Mouse (Mus musculus) midbrain, embryonic 11.5 days (tissue): Measurements from ENCODE around the gene Maz. TPM values are rescaled to one million over a fixed set of nuclear protein-coding genes. Genes with fewer than 3 reads are reported as not detected.

Source experiments
- ATAC-seq: fragments of 200-750 bp; cut with Nextera tagmentation; 2 replicates; pipeline ENCODE4 v1.8.0; 2017; ENCODE audit warnings: moderate TSS enrichment, moderate library complexity; ENCODE audit not compliant: low FRiP score
- DNase-seq: peaks from one replicate; pipeline ENCODE4 v3.0.0; 2015; ENCODE audit warnings: low spot score; ENCODE audit errors: missing footprints
- H3K27ac ChIP-seq: fragments of 300-500 bp; sonication (generic); 2 replicates; pipeline ENCODE4 v1.5.1; 2014; ENCODE audit warnings: low read depth, low read length
- H3K27me3 ChIP-seq: fragments of 300-500 bp; sonication (generic); 2 replicates; pipeline ENCODE4 v1.6.1; 2014; ENCODE audit warnings: mild to moderate bottlenecking, low read length, moderate library complexity, mixed read lengths; ENCODE audit not compliant: control insufficient read depth, insufficient read depth
- H3K36me3 ChIP-seq: fragments of 300-500 bp; sonication (generic); 2 replicates; pipeline ENCODE4 v1.6.1; 2014; ENCODE audit warnings: mild to moderate bottlenecking, low read length, moderate library complexity, mixed read lengths; ENCODE audit not compliant: control insufficient read depth, insufficient read depth
- H3K4me1 ChIP-seq: fragments of 300-500 bp; sonication (generic); 2 replicates; pipeline ENCODE4 v1.6.1; 2014; ENCODE audit warnings: low read length; ENCODE audit not compliant: control insufficient read depth, insufficient read depth
- H3K4me2 ChIP-seq: fragments of 300-500 bp; sonication (generic); 2 replicates; pipeline ENCODE4 v1.6.1; 2014; ENCODE audit warnings: mild to moderate bottlenecking, moderate library complexity
- H3K4me3 ChIP-seq: fragments of 300-500 bp; sonication (generic); 2 replicates; pipeline ENCODE4 v1.5.1; 2014; ENCODE audit warnings: low read depth, low read length
- H3K9ac ChIP-seq: fragments of 300-500 bp; sonication (generic); 2 replicates; pipeline ENCODE4 v1.6.1; 2014; ENCODE audit warnings: low read length
- H3K9me3 ChIP-seq: fragments of 300-500 bp; sonication (generic); 2 replicates; pipeline ENCODE4 v1.6.1; 2016; ENCODE audit warnings: low read length; ENCODE audit not compliant: control insufficient read depth
- WGBS: fragments of 180-500 bp; shearing (Covaris S2); extraction: QIAGEN DNeasy Blood & Tissue Kit; methylation state at CpG from one replicate; pipeline ENCODE4 v1.1.7; 2014; 5-methylcytosine and 5-hydroxymethylcytosine counted together
- polyA plus RNA-seq: library from polyadenylated mRNA; unstranded; fragments of >200 nt; fragmentation: Nextera tagmentation; extraction: Ambion mirVana; gene quantifications from 2 replicates; pipeline ENCODE4 v1.2.1, GENCODE M21; 2014

The Maz gene
- polyA plus RNA-seq, 1 experiment from 2014 or later = 80.7 TPM

DNA sequence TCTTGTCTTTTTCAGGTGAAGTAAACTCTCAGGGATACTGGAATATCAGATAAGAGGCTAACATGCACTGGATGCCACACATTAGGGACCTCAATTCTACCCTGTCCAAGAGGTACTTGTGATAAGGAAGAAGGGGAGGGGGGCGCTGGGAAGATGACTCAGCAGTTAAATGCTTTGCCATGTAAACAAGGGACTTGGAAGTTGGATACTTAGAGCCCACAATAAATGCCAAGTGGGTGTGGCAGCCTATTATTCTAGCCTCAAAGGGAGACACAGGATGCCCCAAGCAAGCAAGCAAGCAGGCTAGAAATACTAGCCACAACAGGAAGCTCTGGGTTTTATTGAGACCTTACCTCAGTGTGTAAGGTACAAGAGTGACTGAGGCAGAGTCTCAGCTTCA lies 4.4 kb upstream of the Maz start:
- Histone ChIP-seq H3K4me2 (no peak overlapping the region), H3K4me3 (no peak overlapping the region), H3K9me3 (no peaks in the 10 kb centered on the region), H3K9ac (no peak overlapping the region), H3K36me3 (peaks cover 25% of the 10 kb centered on the region), H3K27ac (no peak overlapping the region), H3K4me1 (peaks cover 6% of the 10 kb centered on the region), H3K27me3 (no peaks in the 10 kb centered on the region)
- 86% methylated on average over 1 of the region's 1 CpGs for WGBS
- no peak for DNase-seq
- no peak for ATAC-seq

DNA sequence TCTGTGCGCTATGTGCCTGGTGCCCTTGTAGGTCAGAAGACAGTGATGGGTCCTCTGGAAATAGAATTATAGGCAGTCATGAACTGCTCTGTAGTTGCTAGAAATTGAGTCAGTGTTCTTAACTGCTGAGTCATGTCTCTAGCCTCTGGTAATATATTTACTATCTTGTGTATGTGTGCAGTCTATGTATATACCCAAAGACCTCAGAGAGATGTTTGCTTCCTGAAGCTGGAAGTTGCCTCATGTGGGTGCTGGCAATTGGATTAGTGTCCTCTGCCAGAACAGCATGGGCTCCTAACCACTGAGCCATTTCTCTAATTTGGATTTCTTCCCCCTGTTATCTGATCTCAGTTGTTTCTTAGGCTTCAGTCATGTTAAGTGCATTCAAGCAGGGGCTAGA lies 3.3 kb upstream of the Maz start:
- whole genome bisulfite sequencing = 97% methylated on average over 1 of the region's 1 CpGs
- Histone ChIP-seq H3K4me1 (peaks cover 6% of the 10 kb centered on the region), H3K9ac (no peak overlapping the region), H3K27me3 (no peaks in the 10 kb centered on the region), H3K36me3 (peaks cover 25% of the 10 kb centered on the region), H3K4me3 (no peak overlapping the region), H3K27ac (no peak overlapping the region), H3K9me3 (no peaks in the 10 kb centered on the region), H3K4me2 (no peak overlapping the region)
- ATAC-seq = no peak
- DNase-seq = no peak

DNA sequence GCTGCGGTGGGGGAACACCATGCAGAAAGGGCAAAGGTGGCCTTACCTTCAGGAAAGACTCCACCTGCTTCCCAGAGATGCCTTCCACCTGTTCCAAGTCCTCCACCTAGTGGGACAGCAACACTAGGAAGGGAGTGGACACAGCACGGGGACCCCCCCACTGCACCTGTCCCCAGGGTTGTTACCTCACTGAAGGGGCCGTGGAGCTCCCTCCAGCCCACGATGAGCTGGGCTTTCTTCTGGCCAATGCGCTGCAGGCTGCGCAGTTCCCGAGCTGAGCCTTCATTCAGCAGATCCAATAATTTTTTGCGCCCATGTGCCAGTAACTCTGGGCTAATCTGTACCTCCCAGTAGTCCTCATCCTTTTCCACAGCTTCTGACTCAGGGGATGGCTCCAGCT lies 1.0 kb upstream of the Maz start:
- H3K9me3 ChIP-seq = no peaks in the 10 kb centered on the region
- H3K36me3 ChIP-seq = peaks cover 24% of the 10 kb centered on the region
- peak overlapping the region; percentile 99 for H3K4me3 ChIP-seq

DNA sequence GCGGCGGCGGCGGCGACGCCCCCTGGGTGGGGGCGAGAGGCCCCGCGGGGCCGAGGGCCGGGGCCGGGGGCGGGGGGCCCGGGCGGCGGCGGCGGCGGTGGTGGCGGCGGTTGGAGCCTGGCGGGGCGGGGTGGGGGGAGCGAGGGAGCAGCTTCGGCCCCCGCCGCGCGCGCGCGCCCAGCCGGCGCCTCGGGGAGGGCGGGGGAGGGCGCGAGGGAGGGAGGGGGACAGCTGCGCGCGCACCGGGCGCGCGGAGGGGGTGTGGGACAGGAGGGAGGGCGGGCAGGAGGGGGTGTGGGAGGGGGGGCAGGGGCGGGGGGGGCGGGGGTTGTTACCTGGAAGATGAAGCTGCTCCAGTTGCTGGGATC lies 237 bp downstream of the Maz start:
- H3K36me3 ChIP-seq = peaks cover 25% of the 10 kb centered on the region
- H3K4me1 ChIP-seq = peaks cover 41% of the 10 kb centered on the region

More for the DNA sequence above, 1.0 kb upstream of the Maz start:
- Histone ChIP-seq H3K27me3 (no peaks in the 10 kb centered on the region), H3K4me2 (peak overlapping the region; percentile 60), H3K27ac (peak overlapping the region; percentile 97), H3K9ac (peak overlapping the region; percentile 60), H3K4me1 (peaks cover 28% of the 10 kb centered on the region)
- no peak for DNase-seq
- peak; percentile 5; the same call in 1 of the 2 replicates for ATAC-seq
- WGBS = 71% methylated on average over 8 of the region's 8 CpGs

DNA sequence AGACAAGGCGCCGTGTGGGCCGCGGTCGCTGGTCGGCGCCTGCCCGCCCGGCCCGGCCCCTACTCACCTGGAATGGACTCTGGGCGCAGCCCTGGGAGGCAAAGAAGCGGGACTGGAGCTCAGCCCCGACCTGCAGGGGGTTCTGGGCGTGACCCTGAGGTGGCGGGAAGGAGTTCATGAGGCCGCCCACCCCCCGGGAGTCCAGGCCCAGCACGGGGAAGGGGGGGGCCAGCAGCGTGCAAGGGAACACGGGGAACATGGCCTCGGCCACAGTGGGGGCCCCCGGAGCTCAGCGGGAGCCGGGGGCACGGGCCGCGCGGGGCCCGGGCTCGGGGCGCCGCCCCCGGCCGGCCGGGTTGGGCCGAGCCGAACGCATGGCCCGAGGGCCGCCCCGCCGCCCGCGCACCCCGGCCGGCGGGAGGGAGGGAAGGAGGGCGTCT lies 656 bp downstream of the Maz start:
- DNase-seq (peak; percentile 96), ATAC-seq (peak; percentile 24)
- Histone ChIP-seq H3K27me3 (no peaks in the 10 kb centered on the region), H3K36me3 (peaks cover 21% of the 10 kb centered on the region), H3K9ac (peak overlapping the region; percentile 100), H3K9me3 (no peaks in the 10 kb centered on the region), H3K27ac (peak overlapping the region; percentile 97), H3K4me2 (peak overlapping the region; percentile 99), H3K4me3 (peak overlapping the region; percentile 99), H3K4me1 (peaks cover 45% of the 10 kb centered on the region)
- WGBS = 0% methylated on average over 22 of the region's 48 CpGs

More for the DNA sequence above, 237 bp downstream of the Maz start:
- no peak; the same call in 1 of the 2 replicates for ATAC-seq
- DNase-seq = peak; percentile 99
- H3K27ac ChIP-seq = peak overlapping the region; percentile 97
- no CpG with 5 or more reads among the region's 48 CpGs for WGBS
- peak overlapping the region; percentile 99 for H3K4me3 ChIP-seq
- H3K4me2 ChIP-seq = peak overlapping the region; percentile 99
- no peaks in the 10 kb centered on the region for H3K9me3 ChIP-seq
- H3K27me3 ChIP-seq = no peaks in the 10 kb centered on the region
- peak overlapping the region; percentile 100 for H3K9ac ChIP-seq

DNA sequence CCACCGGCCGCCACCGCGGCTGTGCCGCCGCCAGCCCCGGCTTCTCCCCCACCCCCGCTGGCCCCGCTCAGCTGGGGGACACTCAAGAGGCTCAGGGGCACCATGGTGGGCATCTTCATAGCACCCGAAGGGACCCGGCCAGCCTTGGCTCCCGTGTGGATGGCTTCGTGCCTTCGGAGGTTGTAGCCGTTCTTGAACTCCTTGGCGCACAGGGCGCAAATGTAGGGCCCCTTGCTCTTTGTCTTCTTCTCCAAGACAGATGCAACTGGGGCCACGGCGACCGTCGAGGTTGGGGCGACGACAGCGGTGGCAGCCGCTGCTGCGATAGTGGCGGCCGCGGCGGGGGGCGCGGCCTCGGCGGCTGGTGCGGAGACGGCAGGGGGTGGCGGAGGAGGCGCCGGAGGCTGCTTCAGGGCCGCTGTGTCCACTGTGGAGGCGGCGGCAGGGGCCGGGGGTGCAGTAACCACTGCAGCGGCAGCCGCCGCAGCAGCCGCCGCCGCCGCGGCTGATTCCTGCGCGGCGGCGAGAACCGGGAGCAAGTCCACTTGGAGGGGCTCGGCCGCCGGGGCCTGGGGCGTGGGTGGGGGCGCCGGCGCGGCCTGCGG lies 1.2 kb downstream of the Maz start:
- DNase-seq (no peak), ATAC-seq (no peak)
- Histone ChIP-seq H3K36me3 (peaks cover 16% of the 10 kb centered on the region), H3K4me2 (peak overlapping the region; percentile 99), H3K4me3 (peak overlapping the region; percentile 99), H3K27me3 (no peaks in the 10 kb centered on the region), H3K9ac (peak overlapping the region; percentile 100), H3K27ac (peak overlapping the region; percentile 97), H3K4me1 (peaks cover 50% of the 10 kb centered on the region), H3K9me3 (no peaks in the 10 kb centered on the region)
- WGBS = under 1% methylated on average over 60 of the region's 65 CpGs

DNA sequence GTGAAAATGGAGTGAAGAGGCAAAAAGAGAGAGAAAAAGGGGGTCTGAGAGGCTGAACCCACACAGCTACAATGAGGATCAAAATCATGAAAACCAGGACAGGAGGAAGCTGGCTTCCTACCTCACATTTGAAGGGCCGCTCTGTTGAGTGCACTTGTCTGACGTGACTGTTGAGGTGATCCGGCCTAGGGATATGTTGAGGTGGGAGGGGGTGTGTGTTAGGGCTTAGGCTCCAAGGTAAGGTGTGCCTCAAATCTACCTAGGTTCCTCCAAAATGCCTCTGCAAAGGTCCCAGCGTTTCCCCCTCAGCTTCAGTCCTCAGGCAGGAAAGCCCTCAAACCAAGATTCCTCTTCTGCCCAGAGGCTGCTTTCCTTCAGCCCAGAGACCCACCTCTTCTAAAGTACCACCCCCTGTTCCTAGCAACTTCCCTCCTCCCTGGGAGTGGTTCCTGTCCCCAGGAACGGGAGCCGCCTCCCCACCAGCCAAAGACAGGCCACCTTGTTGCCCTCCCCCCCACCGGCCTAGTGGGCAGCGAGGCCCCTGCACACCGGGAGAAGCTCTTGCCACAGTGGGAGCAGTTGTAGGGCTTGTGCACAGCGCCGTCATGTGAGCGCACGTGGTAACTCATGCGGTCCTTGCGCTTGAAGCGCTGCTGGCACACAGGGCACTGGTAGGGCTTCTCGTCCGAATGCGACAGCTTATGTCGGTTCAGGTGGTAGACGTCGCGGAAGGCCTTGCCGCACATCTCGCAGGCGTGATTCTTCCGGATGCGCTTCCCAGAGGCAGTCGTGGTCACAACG lies 1.9 kb downstream of the Maz start:
- WGBS = under 1% methylated on average over 30 of the region's 30 CpGs
- Histone ChIP-seq H3K36me3 (peaks cover 16% of the 10 kb centered on the region), H3K4me1 (peaks cover 57% of the 10 kb centered on the region), H3K27me3 (no peaks in the 10 kb centered on the region), H3K4me3 (peak overlapping the region; percentile 99), H3K9me3 (no peaks in the 10 kb centered on the region), H3K4me2 (peak overlapping the region; percentile 99), H3K27ac (peak overlapping the region; percentile 97), H3K9ac (peak overlapping the region; percentile 100)
- DNase-seq (peak; percentile 96), ATAC-seq (peak; percentile 19; the same call in 1 of the 2 replicates)

DNA sequence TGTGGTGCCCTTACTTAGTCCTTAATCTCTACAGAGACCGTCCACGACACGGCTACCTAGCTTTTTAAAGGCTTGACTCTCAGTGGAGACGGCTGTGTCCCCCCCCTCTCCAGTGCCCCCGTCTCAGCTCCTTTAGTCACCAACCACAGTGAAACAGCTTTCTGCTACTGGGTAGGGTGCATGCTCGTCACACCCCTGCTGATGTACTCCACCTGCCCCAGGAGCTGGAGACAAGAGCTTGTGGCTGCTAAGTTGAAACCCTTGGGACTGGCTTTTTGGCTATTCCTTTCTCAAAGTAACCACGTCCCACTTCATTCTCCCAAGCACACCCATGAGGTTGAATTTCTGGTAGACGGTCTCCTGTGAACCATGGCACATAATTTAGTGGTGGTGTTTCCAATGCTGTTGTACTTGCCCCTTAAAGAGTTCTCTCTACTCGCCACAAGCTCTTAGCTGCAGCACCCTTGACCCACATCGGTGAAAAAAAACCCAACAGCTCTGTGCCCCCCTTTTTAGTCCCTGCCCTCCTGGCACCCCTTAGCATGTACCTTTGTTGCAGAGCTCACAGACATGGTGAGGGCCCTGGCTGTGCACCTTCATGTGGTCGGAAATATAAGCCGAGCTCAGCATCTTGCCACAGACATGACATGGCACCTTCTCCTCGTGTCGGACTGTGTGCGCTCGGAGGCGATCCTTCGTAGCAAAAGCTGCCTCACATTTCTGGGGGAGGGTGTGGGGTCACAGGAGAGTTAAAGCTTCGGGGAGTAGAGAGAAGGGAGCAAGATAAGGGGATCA lies 2.7 kb downstream of the Maz start:
- DNase-seq (no peak), ATAC-seq (no peak)
- Histone ChIP-seq H3K4me3 (peak overlapping the region; percentile 99), H3K9me3 (no peaks in the 10 kb centered on the region), H3K4me1 (peaks cover 59% of the 10 kb centered on the region), H3K9ac (peak overlapping the region; percentile 100), H3K36me3 (peaks cover 14% of the 10 kb centered on the region), H3K4me2 (peak overlapping the region; percentile 99), H3K27ac (no peak overlapping the region), H3K27me3 (no peaks in the 10 kb centered on the region)
- 24% methylated on average over 19 of the region's 19 CpGs for WGBS
